Mouse (Mus musculus) hindbrain, embryonic 13.5 days (tissue): ENCODE data around the gene Ctsa. TPM values are rescaled to one million over a fixed set of nuclear protein-coding genes. Genes with fewer than 3 reads are reported as not detected.
"Not testable (repeated sequence)": the region's sequence is repeated elsewhere in the genome, so short reads cannot be mapped to it uniquely, and the experiment has no call there.

Source experiments
- ATAC-seq: fragments of 200-750 bp; cut with Nextera tagmentation; 2 replicates; pipeline ENCODE4 v1.8.0; 2017; ENCODE audit warnings: moderate TSS enrichment; ENCODE audit not compliant: low FRiP score
- H3K27ac ChIP-seq: fragments of 300-500 bp; sonication (generic); 2 replicates; pipeline ENCODE4 v1.5.1; 2015; ENCODE audit warnings: inconsistent platforms, mild to moderate bottlenecking, moderate library complexity
- H3K27me3 ChIP-seq: fragments of 300-500 bp; sonication (generic); 2 replicates; pipeline ENCODE4 v1.6.1; 2015; ENCODE audit warnings: mild to moderate bottlenecking, inconsistent platforms
- H3K36me3 ChIP-seq: fragments of 300-500 bp; sonication (generic); 2 replicates; pipeline ENCODE4 v1.6.1; 2015; ENCODE audit warnings: mild to moderate bottlenecking, inconsistent platforms
- H3K4me1 ChIP-seq: fragments of 300-500 bp; sonication (generic); replicated peaks from 2 replicates; pipeline ENCODE4 v1.6.1; 2015; ENCODE audit warnings: inconsistent platforms
- H3K4me2 ChIP-seq: fragments of 300-500 bp; sonication (generic); 2 replicates; pipeline ENCODE4 v1.6.1; 2015; ENCODE audit warnings: inconsistent platforms, mild to moderate bottlenecking, moderate library complexity
- H3K4me3 ChIP-seq: fragments of 300-500 bp; sonication (generic); 2 replicates; pipeline ENCODE4 v1.5.1; 2015; ENCODE audit warnings: mild to moderate bottlenecking, inconsistent platforms
- H3K9ac ChIP-seq: fragments of 300-500 bp; sonication (generic); 2 replicates; pipeline ENCODE4 v1.6.1; 2015; ENCODE audit warnings: mild to moderate bottlenecking, inconsistent platforms
- H3K9me3 ChIP-seq: fragments of 300-500 bp; sonication (generic); 2 replicates; pipeline ENCODE4 v1.6.1; 2016; ENCODE audit warnings: inconsistent platforms
- WGBS: fragments of 180-500 bp; shearing (Covaris S2); methylation state at CpG from one replicate; pipeline ENCODE4 v1.1.7; 2015; 5-methylcytosine and 5-hydroxymethylcytosine counted together
- polyA plus RNA-seq: library from polyadenylated mRNA; unstranded; fragments of >200 nt; fragmentation: Nextera tagmentation; extraction: Ambion mirVana; gene quantifications from 2 replicates; pipeline ENCODE4 v1.2.1, GENCODE M21; 2015

The Ctsa gene
- polyA plus RNA-seq, 1 experiment from 2014 or later = 109 TPM

- Histone ChIP-seq H3K36me3 (no peaks in the 10 kb centered on the region), H3K4me1 (peaks cover 32% of the 10 kb centered on the region), H3K4me3 (no peak overlapping the region), H3K9ac (no peak overlapping the region), H3K27me3 (peaks cover 55% of the 10 kb centered on the region), H3K9me3 (no peaks in the 10 kb centered on the region), H3K4me2 (no peak overlapping the region), H3K27ac (no peak overlapping the region)
- WGBS = 67% methylated on average over 9 of the region's 9 CpGs
- ATAC-seq = no peak
Observed at GRCm38 (mm10) chr2:164859640-164860432, 27.2 kb downstream of the Ctsa start.

DNA sequence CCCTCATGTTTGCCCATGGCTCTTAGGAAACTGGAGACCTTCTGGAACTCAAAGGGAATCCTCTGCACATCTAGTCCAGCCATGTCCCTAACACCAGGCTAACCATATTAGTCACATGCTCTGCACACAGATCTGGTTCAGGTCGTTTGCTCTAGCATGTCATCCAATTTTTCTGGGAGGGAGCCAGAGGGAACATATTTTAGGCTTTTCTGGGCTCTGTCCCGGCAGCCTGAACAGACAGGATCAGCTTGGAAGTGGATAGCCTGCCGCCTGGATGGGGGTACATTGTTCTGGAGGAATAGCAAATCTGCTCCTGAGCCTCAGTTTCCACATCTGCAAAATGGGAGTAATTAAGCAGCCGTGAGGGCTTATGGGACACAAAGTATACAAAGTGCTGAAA, 28.4 kb downstream of the Ctsa start:
- no peaks in the 10 kb centered on the region for H3K9me3 ChIP-seq
- no peak overlapping the region for H3K9ac ChIP-seq
- H3K4me3 ChIP-seq = no peak overlapping the region
- 75% methylated on average over 4 of the region's 4 CpGs for WGBS
- H3K27ac ChIP-seq = peak overlapping the region; percentile 62; the same call in 1 of the 2 replicates
- ATAC-seq = no peak
- H3K4me2 ChIP-seq = no peak overlapping the region
- H3K27me3 ChIP-seq = peaks cover 45% of the 10 kb centered on the region
- peaks cover 32% of the 10 kb centered on the region for H3K4me1 ChIP-seq
- no peaks in the 10 kb centered on the region for H3K36me3 ChIP-seq

DNA sequence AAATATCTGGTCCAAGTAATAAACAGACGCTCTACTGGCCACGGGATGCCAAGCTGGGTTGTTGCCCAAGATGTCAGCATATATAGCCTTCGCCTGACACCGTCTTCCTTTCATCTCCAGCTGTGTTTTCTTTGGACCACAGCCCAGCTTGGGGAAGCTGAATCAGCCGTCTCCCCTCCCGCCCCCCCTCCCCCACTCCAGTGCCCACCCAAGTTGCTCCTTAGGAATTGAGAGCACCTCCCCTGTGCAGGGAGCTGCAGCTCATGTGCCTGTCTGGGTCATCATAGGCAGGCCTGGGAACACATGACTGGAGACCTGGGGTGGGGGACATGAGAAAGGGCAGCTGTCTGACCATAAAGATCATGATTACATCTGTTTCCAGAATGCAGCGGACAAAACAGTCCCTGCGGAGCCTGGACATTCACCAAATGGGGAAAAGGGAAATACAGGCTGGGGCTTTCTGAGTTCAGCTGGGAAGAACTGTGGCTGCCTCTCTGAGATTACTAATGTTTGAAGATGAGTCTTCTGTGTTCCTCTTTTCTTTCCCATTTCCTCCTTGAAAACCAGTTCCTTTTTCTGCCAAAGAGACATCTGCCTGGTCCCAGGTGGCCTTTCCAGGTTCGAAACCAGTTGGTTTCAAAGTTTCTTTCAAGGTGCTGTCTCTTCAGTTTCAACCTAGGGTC, 29.6 kb downstream of the Ctsa start:
- ATAC-seq = 0 out of 2 replicates have a peak, but pooled peaks have one; percentile 40
- peak overlapping the region; percentile 60 for H3K27ac ChIP-seq
- WGBS = 48% methylated on average over 9 of the region's 9 CpGs

GRCm38 (mm10) chr2:164863411-164863810, 30.7 kb downstream of the Ctsa start:
- H3K4me2 ChIP-seq, H3K4me3 ChIP-seq, H3K27ac ChIP-seq, H3K36me3 ChIP-seq, H3K9me3 ChIP-seq, ATAC-seq, H3K9ac ChIP-seq: not testable (repeated sequence)
- peaks cover 22% of the 10 kb centered on the region for H3K27me3 ChIP-seq
- peaks cover 10% of the 10 kb centered on the region for H3K4me1 ChIP-seq
- WGBS = 91% methylated on average over 9 of the region's 9 CpGs

More for the DNA sequence above, 29.6 kb downstream of the Ctsa start:
- H3K4me2 ChIP-seq = no peak overlapping the region
- H3K36me3 ChIP-seq = no peaks in the 10 kb centered on the region
- H3K27me3 ChIP-seq = peaks cover 33% of the 10 kb centered on the region
- H3K9me3 ChIP-seq = no peaks in the 10 kb centered on the region
- H3K9ac ChIP-seq = no peak overlapping the region
- H3K4me1 ChIP-seq = peaks cover 20% of the 10 kb centered on the region
- no peak overlapping the region for H3K4me3 ChIP-seq

- Histone ChIP-seq H3K4me3 (no peak overlapping the region), H3K4me1 (peaks cover 10% of the 10 kb centered on the region), H3K27ac (no peak overlapping the region), H3K4me2 (no peak overlapping the region), H3K36me3 (no peaks in the 10 kb centered on the region), H3K9me3 (peaks cover 4% of the 10 kb centered on the region; the same call in 1 of the 2 replicates), H3K9ac (no peak overlapping the region), H3K27me3 (peaks cover 12% of the 10 kb centered on the region; the same call in 1 of the 2 replicates)
- 81% methylated on average over 4 of the region's 4 CpGs for WGBS
- no peak for ATAC-seq
Observed at GRCm38 (mm10) chr2:164864593-164864992, 31.9 kb downstream of the Ctsa start.

DNA sequence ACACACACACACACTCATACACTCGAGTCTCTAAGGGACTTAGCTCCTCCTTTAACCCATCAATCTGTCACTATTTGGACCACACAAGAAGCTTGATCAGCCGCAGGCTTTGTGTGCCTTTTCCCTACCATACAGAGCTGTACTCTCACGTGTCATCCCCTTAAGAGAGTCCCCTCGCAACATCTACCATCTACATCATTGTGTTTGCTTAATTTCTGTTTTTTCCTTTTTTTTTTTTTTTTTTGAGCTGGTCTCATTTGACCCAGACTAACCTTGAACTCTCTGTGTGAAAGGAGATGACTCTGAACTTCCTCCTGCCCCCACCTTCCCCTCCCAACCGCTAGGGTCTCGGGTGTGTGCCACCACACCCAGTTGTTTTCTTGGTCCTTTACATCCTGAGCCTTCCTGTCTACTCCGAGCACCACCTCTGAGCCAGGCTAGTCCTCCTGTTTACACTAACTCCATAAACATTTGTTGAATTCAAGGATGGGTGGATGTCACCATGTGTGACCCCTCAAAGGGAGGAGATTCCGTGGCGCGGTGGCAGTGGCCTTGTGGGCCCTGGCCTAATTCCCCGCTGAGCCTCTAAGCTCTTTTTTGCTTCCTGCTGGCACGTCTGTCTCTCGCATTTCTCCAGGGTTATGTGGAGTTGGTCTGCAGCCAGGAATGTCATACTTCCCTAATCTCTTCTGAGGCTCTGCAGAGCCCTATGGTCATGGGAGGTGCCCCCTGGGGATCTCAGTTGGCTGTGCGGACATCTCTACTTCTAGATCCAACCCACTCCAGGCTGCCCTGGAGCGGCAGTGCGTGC, 34.3 kb downstream of the Ctsa start:
- WGBS = 68% methylated on average over 16 of the region's 16 CpGs
- H3K27ac ChIP-seq = peak overlapping the region; percentile 46; the same call in 1 of the 2 replicates

GRCm38 (mm10) chr2:164867566-164867965, 34.9 kb downstream of the Ctsa start:
- Histone ChIP-seq H3K4me3 (no peak overlapping the region), H3K9me3 (peaks cover 4% of the 10 kb centered on the region; the same call in 1 of the 2 replicates), H3K4me2 (no peak overlapping the region), H3K4me1 (no peaks in the 10 kb centered on the region), H3K27ac (peak overlapping the region; percentile 46; the same call in 1 of the 2 replicates), H3K27me3 (no peaks in the 10 kb centered on the region), H3K36me3 (no peaks in the 10 kb centered on the region), H3K9ac (no peak overlapping the region)
- no peak for ATAC-seq
- WGBS = 95% methylated on average over 7 of the region's 7 CpGs

More for the DNA sequence above, 34.3 kb downstream of the Ctsa start:
- Histone ChIP-seq H3K4me2 (no peak overlapping the region), H3K27me3 (no peaks in the 10 kb centered on the region), H3K9ac (no peak overlapping the region), H3K4me1 (peaks cover 1% of the 10 kb centered on the region), H3K36me3 (no peaks in the 10 kb centered on the region), H3K4me3 (no peak overlapping the region), H3K9me3 (peaks cover 4% of the 10 kb centered on the region; the same call in 1 of the 2 replicates)
- no peak for ATAC-seq

DNA sequence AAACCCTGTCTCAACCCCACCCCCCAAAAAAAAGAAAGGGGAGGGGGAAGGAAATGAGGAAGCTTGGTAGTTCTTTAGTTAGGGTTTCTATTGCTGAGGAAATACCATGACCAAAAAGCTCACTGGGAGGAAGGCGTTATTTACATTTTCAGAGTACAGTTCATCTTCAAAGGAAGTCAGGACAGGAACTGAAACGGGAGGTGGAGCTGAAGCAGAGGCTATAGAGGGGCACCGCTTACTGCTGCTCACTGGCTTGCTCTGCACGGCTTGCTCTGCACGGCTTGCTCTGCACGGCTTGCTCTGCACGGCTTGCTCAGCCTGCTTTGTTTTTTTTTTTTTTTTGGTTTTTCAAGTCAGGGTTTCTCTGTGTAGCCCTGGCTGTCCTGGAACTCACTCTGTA, 35.8 kb downstream of the Ctsa start:
- 75% methylated on average over 7 of the region's 7 CpGs for WGBS

GRCm38 (mm10) chr2:164871602-164872303, 39.1 kb downstream of the Ctsa start:
- peaks cover 4% of the 10 kb centered on the region; the same call in 1 of the 2 replicates for H3K9me3 ChIP-seq
- H3K27ac ChIP-seq = no peak overlapping the region
- no peaks in the 10 kb centered on the region for H3K36me3 ChIP-seq
- H3K9ac ChIP-seq = no peak overlapping the region
- no peak overlapping the region for H3K4me3 ChIP-seq
- H3K4me1 ChIP-seq = 0 out of 2 replicates have a peak, but pooled peaks cover 5% of the 10 kb centered on the region
- 58% methylated on average over 6 of the region's 6 CpGs for WGBS
- ATAC-seq = no peak
- no peaks in the 10 kb centered on the region for H3K27me3 ChIP-seq
- no peak overlapping the region for H3K4me2 ChIP-seq

More for the DNA sequence above, 35.8 kb downstream of the Ctsa start:
- no peaks in the 10 kb centered on the region for H3K4me1 ChIP-seq
- H3K36me3 ChIP-seq = no peaks in the 10 kb centered on the region
- no peak for ATAC-seq
- H3K9ac ChIP-seq = no peak overlapping the region
- no peak overlapping the region for H3K4me2 ChIP-seq
- peaks cover 4% of the 10 kb centered on the region; the same call in 1 of the 2 replicates for H3K9me3 ChIP-seq
- H3K27me3 ChIP-seq = no peaks in the 10 kb centered on the region
- no peak overlapping the region for H3K4me3 ChIP-seq
- no peak overlapping the region for H3K27ac ChIP-seq

DNA sequence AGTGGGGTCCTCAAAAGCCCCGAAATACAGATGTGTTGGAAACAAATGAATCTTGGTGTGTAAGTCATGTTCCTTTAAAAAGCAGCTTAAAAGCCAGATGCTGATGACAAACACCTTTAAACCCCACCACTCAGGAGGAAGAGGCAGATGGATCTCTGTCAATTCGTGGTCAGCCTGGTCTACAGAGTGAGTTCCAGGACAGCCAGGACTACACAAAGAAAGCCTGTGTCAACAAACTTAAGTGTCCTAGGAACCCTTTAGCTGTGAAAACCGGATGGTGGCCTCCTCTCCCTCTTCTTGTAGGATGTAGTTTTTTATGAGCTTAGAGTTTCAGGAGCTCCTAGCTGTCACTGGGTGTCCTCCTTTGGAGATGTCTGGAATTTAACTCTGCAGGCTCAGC, 40.9 kb downstream of the Ctsa start:
- H3K4me2 ChIP-seq = no peak overlapping the region
- H3K9ac ChIP-seq = no peak overlapping the region
- no peak overlapping the region for H3K4me3 ChIP-seq
- WGBS = 74% methylated on average over 3 of the region's 3 CpGs
- no peaks in the 10 kb centered on the region for H3K36me3 ChIP-seq
- H3K27me3 ChIP-seq = no peaks in the 10 kb centered on the region
- peaks cover 19% of the 10 kb centered on the region for H3K4me1 ChIP-seq
- no peak for ATAC-seq
- H3K27ac ChIP-seq = peak overlapping the region; percentile 44; the same call in 1 of the 2 replicates
- no peaks in the 10 kb centered on the region for H3K9me3 ChIP-seq

GRCm38 (mm10) chr2:164874239-164874769, 41.6 kb downstream of the Ctsa start:
- no peaks in the 10 kb centered on the region for H3K9me3 ChIP-seq
- no peaks in the 10 kb centered on the region for H3K36me3 ChIP-seq
- ATAC-seq = no peak
- 43% methylated on average over 1 of the region's 1 CpGs for WGBS
- H3K9ac ChIP-seq = no peak overlapping the region
- H3K27ac ChIP-seq = peak overlapping the region; percentile 50
- peaks cover 21% of the 10 kb centered on the region for H3K4me1 ChIP-seq
- H3K27me3 ChIP-seq = no peaks in the 10 kb centered on the region
- H3K4me3 ChIP-seq = no peak overlapping the region
- H3K4me2 ChIP-seq = no peak overlapping the region
